14 mouse cellular contexts compared by ENCODE assay signal in the genomic region with DNA sequence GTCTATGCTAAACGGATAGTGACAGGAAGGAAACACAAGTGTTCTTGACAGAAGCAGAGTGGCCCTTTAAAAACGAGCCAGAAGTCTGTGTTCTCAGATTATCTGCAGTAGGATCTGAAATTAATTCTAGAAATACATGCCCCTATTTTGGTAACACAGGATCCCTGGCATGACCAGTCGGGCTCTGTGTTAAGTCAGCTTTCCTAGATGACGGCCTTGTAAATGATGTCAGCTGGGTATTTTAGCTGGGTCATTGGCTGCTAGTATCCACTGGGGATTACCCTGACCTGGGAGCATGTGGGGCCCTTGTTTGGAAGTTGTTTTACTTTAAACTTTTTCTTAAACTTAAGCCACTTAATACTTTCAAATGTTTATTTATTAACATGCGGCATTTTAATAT.
"Had no signal": no experiment of that assay in that cellular context is flagged by ENCODE, and none has a peak within 500 bp of the region (broad histone marks: within the 10 kb centered on the region; RNA-seq: fewer than 3 reads in every experiment).

No protein-coding gene starts in this region.

- H3K4me2 ChIP-seq: limb, embryonic 13.5 days; liver, embryonic 15.5 days; midbrain, embryonic 15.5 days; neural tube, embryonic 13.5 days had no signal

- H3K27ac ChIP-seq: limb, embryonic 13.5 days; liver, embryonic 15.5 days; midbrain, embryonic 15.5 days; neural tube, embryonic 13.5 days had no signal

- H3K36me3 ChIP-seq: limb, embryonic 13.5 days; liver, embryonic 15.5 days; midbrain, embryonic 10.5 days; midbrain, embryonic 15.5 days; neural tube, embryonic 13.5 days had no signal

- ATAC-seq: lung, postnatal 0 days; midbrain, embryonic 15.5 days had no signal

- H3K4me1 ChIP-seq: liver, embryonic 15.5 days had no signal

- DNase-seq: kidney, adult 8-10 months; kidney, postnatal 25 days; layer of hippocampus, postnatal 36 days; lung, adult 2 months; lung, postnatal 36 days; spleen, adult 18-20 months; thymus, adult 18-20 months; thymus, postnatal 25 days had no signal

- H3K9me3 ChIP-seq: limb, embryonic 13.5 days; liver, embryonic 15.5 days; midbrain, embryonic 15.5 days; neural tube, embryonic 13.5 days had no signal

- H3K4me3 ChIP-seq: limb, embryonic 13.5 days; liver, embryonic 15.5 days; midbrain, embryonic 10.5 days; midbrain, embryonic 15.5 days; neural tube, embryonic 13.5 days had no signal

- H3K9ac ChIP-seq: limb, embryonic 13.5 days; liver, embryonic 15.5 days; midbrain, embryonic 15.5 days; neural tube, embryonic 13.5 days had no signal

- H3K27me3 ChIP-seq: limb, embryonic 13.5 days; liver, embryonic 15.5 days; midbrain, embryonic 15.5 days; neural tube, embryonic 13.5 days had no signal
